Mouse (Mus musculus) embryonic facial prominence, embryonic 14.5 days (tissue): ENCODE measurements at regions not wholly inside any gene's neighbourhood (a gene's known extent, or its start where the extent isn't known, plus 50 kb on each side); places are given as distances from the start of the nearest gene placed in this dataset.
A peak's percentile ranks its signal among the peaks of the same experiment; 100 is the strongest.

Experiments used
- ATAC-seq: fragments of 200-750 bp; cut with Nextera tagmentation; 2 replicates; pipeline ENCODE4 v1.8.0; 2017; ENCODE audit warnings: low read depth, moderate number of reproducible peaks, moderate TSS enrichment
- DNase-seq: peaks from one replicate; pipeline ENCODE4 v3.0.0-alpha.2; 2015; ENCODE audit warnings: low spot score
- H3K27ac ChIP-seq: fragments of 300-500 bp; sonication (generic); replicated peaks from 2 replicates; pipeline ENCODE4 v1.5.1; 2014; ENCODE audit warnings: low read depth, mild to moderate bottlenecking, low read length, moderate library complexity
- H3K27me3 ChIP-seq: fragments of 300-500 bp; sonication (generic); replicated peaks from 2 replicates; pipeline ENCODE4 v1.6.1; 2014; ENCODE audit warnings: low read length; ENCODE audit not compliant: control insufficient read depth, insufficient read depth
- H3K36me3 ChIP-seq: fragments of 300-500 bp; sonication (generic); 2 replicates; pipeline ENCODE4 v1.6.1; 2014; ENCODE audit warnings: low read length, mixed read lengths; ENCODE audit not compliant: control insufficient read depth, insufficient read depth
- H3K4me1 ChIP-seq: fragments of 300-500 bp; sonication (generic); 2 replicates; pipeline ENCODE4 v1.6.1; 2014; ENCODE audit warnings: antibody characterized with exemption, low read length; ENCODE audit not compliant: control insufficient read depth, insufficient read depth
- H3K4me2 ChIP-seq: fragments of 300-500 bp; sonication (generic); 2 replicates; pipeline ENCODE4 v1.6.1; 2014; ENCODE audit warnings: low read depth, mild to moderate bottlenecking, low read length, moderate library complexity, mixed read lengths
- H3K4me3 ChIP-seq: fragments of 300-500 bp; sonication (generic); 2 replicates; pipeline ENCODE4 v1.5.1; 2014; ENCODE audit warnings: low read depth, mild to moderate bottlenecking, low read length
- H3K9ac ChIP-seq: fragments of 300-500 bp; sonication (generic); 2 replicates; pipeline ENCODE4 v1.6.1; 2014; ENCODE audit warnings: low read depth, mild to moderate bottlenecking, low read length, moderate library complexity, mixed read lengths
- H3K9me3 ChIP-seq: fragments of 300-500 bp; sonication (generic); 2 replicates; pipeline ENCODE4 v1.6.1; 2016; ENCODE audit warnings: low read length; ENCODE audit not compliant: control insufficient read depth
- WGBS: fragments of 180-500 bp; shearing (Covaris S2); extraction: QIAGEN DNeasy Blood & Tissue Kit; methylation state at CpG from one replicate; pipeline ENCODE4 v1.1.7; 2014; 5-methylcytosine and 5-hydroxymethylcytosine counted together

DNA sequence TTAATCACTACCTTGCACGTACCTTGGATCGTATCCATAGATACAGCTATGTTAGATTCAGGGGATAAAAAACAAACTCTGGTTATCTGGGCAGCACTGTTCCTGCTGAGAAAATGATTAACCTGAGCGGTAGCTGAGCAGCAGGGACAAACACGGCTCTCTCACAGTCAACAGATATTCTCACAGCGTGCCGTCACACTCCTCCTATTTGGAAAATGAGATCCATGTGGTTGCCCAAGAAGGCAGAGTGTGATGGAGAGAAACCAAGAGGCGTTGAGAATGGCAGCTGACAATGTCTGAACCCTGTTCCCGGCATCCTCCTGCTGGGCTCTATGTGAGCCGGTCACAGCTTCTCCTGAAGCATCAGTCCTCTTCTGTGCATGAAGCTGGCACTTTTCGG lies 155.6 kb upstream of the Arg1 start:
- no peaks in the 10 kb centered on the region for H3K27me3 ChIP-seq
- no peak overlapping the region for H3K27ac ChIP-seq
- no peak overlapping the region for H3K4me2 ChIP-seq
- 0 out of 2 replicates have a peak, but pooled peaks cover 5% of the 10 kb centered on the region for H3K4me1 ChIP-seq
- no peak overlapping the region for H3K9ac ChIP-seq
- ATAC-seq (no peak), DNase-seq (no peak)
- no peaks in the 10 kb centered on the region for H3K36me3 ChIP-seq
- WGBS = 49% methylated on average over 10 of the region's 10 CpGs
- H3K4me3 ChIP-seq = no peak overlapping the region
- no peaks in the 10 kb centered on the region for H3K9me3 ChIP-seq

- no peaks in the 10 kb centered on the region for H3K36me3 ChIP-seq
- WGBS = 39% methylated on average over 2 of the region's 2 CpGs
- DNase-seq = no peak
Measured at GRCm38 (mm10) chr10:25072617-25073016, 145.3 kb upstream of the Arg1 start.

DNA sequence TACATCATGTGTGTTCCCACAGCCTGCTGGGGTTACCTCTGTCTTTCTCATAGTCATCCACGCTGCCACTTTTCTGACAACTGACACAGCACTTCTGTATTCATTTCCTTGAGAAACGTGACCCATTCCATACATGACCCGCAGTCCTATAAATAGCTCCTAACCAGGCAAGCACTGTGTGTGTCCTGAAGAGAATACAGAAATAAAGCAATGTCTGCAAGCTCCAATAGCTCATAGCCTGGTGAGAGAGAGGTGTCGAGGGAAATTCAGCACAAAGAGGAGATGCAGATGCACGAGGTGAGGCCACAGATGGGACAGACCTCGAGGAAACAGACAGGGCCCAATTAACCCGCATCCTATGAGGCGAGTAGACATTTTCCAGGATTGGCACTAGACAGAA lies 141.0 kb upstream of the Arg1 start:
- no peak for DNase-seq
- no peak for ATAC-seq
- H3K4me2 ChIP-seq = no peak overlapping the region
- H3K9ac ChIP-seq = no peak overlapping the region
- no peaks in the 10 kb centered on the region for H3K36me3 ChIP-seq
- no peaks in the 10 kb centered on the region for H3K27me3 ChIP-seq
- 42% methylated on average over 8 of the region's 8 CpGs for WGBS
- no peak overlapping the region for H3K27ac ChIP-seq
- H3K4me1 ChIP-seq = no peaks in the 10 kb centered on the region
- no peak overlapping the region for H3K4me3 ChIP-seq
- 0 out of 2 replicates have a peak, but pooled peaks cover 4% of the 10 kb centered on the region for H3K9me3 ChIP-seq

More at GRCm38 (mm10) chr10:25072617-25073016, 145.3 kb upstream of the Arg1 start:
- H3K9me3 ChIP-seq = 0 out of 2 replicates have a peak, but pooled peaks cover 4% of the 10 kb centered on the region
- no peak overlapping the region for H3K4me3 ChIP-seq
- H3K4me2 ChIP-seq = no peak overlapping the region
- H3K9ac ChIP-seq = no peak overlapping the region
- H3K27ac ChIP-seq = no peak overlapping the region
- H3K27me3 ChIP-seq = no peaks in the 10 kb centered on the region
- H3K4me1 ChIP-seq = 0 out of 2 replicates have a peak, but pooled peaks cover 4% of the 10 kb centered on the region
- no peak for ATAC-seq

DNA sequence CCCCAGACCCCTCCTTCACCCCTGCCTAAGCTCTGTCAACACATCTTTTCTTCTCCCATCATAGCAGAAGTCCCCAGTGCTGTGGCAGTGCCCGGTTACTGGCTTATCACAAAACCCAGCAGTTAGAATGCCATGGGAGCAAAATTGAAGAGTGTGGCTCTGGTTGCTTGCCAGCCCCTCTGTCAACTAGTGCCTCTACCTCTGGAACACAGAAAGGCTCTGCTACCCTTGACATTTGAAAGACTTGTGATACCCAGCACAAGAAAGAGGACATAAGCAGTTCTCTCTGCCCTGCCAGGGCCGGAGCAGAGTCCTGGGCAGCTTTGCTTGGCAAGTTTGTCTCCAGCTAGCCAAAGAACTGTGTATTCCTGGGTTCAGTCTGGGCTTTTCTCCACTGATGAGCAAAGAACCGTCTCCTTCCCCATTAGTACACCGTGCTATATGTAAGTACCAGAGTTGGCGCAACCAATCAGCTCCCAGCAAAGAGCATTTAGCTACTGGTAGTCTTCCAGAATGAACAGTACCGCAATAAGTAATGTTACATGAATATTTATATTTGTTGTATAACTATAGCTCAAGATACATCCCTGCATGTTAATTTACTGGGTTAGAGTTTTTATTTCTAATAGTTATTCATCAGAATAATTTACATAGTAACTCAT lies 137.5 kb upstream of the Arg1 start:
- no peak overlapping the region for H3K4me2 ChIP-seq
- no peak for ATAC-seq
- no peaks in the 10 kb centered on the region for H3K9me3 ChIP-seq
- 88% methylated on average over 6 of the region's 6 CpGs for WGBS
- no peak overlapping the region for H3K27ac ChIP-seq
- no peak overlapping the region for H3K4me3 ChIP-seq
- H3K9ac ChIP-seq = no peak overlapping the region
- DNase-seq = no peak
- H3K36me3 ChIP-seq = no peaks in the 10 kb centered on the region
- no peaks in the 10 kb centered on the region for H3K27me3 ChIP-seq
- no peaks in the 10 kb centered on the region for H3K4me1 ChIP-seq

DNA sequence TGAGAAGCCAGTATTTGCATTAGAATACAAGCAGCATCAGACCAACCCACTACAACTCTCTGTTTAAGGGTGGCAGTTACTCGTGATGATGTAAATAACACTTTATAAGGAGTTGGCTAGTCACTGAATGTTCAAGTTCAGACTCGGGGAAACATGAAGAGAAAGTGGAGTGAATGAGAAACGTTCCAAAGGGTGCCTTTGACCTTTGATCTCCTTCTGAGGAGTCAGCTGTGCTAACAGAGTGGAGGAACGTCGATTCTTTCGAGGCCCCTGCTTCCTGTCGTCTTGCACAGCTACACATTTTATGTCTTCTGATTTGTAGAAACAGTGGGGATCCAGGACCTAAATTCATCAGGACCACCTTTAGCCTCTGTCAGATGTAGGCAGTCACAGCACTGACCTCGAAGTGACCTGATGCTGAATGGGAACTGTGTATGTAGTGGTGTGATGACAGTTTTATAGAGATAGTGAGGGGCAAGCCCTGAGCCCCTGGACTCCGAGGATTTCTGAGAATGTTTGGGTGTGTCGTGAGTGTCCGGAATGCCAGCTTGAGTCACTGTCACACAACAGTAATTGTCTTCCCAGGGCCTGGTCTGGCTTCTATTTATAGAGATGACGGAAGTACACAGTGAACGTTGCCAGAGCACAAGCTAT lies 134.2 kb upstream of the Arg1 start:
- no peak overlapping the region for H3K4me2 ChIP-seq
- no peak overlapping the region for H3K9ac ChIP-seq
- no peaks in the 10 kb centered on the region for H3K27me3 ChIP-seq
- WGBS = 42% methylated on average over 13 of the region's 13 CpGs
- no peak for ATAC-seq
- no peak overlapping the region for H3K27ac ChIP-seq
- H3K36me3 ChIP-seq = no peaks in the 10 kb centered on the region
- DNase-seq = peak; percentile 45
- H3K4me3 ChIP-seq = no peak overlapping the region
- H3K9me3 ChIP-seq = no peaks in the 10 kb centered on the region
- no peaks in the 10 kb centered on the region for H3K4me1 ChIP-seq

- Histone ChIP-seq H3K9ac (no peak overlapping the region), H3K36me3 (no peaks in the 10 kb centered on the region), H3K4me1 (no peaks in the 10 kb centered on the region), H3K27ac (no peak overlapping the region), H3K27me3 (no peaks in the 10 kb centered on the region), H3K9me3 (no peaks in the 10 kb centered on the region), H3K4me2 (no peak overlapping the region), H3K4me3 (no peak overlapping the region)
- WGBS = 86% methylated on average over 11 of the region's 11 CpGs
- no peak for ATAC-seq
- DNase-seq = no peak
Measured at GRCm38 (mm10) chr10:25058694-25059093, 131.4 kb upstream of the Arg1 start.

DNA sequence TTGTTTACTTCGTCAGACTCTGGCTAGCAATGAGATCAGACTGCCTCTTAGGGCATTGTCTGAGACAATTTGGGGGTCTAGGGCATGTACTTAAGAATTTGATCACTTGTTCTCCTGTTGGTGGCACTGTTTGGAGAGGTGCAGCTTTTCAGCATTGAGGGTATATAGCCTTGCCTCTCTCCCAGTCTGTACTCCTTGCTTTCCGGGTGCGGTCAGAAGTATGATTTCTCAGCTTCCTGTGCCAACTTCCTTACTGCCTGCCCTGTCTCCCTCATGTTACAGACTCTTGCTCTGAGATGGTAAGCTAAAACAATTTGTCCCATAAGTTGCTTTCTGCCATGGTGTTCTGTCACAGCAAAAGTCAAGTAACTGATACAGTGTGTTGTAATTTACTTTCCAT lies 124.7 kb upstream of the Arg1 start:
- Histone ChIP-seq H3K9me3 (0 out of 2 replicates have a peak, but pooled peaks cover 7% of the 10 kb centered on the region), H3K4me1 (no peaks in the 10 kb centered on the region), H3K27me3 (no peaks in the 10 kb centered on the region), H3K27ac (no peak overlapping the region), H3K4me2 (no peak overlapping the region), H3K9ac (no peak overlapping the region), H3K4me3 (no peak overlapping the region), H3K36me3 (no peaks in the 10 kb centered on the region)
- 69% methylated on average over 3 of the region's 3 CpGs for WGBS
- ATAC-seq (no peak), DNase-seq (no peak)

DNA sequence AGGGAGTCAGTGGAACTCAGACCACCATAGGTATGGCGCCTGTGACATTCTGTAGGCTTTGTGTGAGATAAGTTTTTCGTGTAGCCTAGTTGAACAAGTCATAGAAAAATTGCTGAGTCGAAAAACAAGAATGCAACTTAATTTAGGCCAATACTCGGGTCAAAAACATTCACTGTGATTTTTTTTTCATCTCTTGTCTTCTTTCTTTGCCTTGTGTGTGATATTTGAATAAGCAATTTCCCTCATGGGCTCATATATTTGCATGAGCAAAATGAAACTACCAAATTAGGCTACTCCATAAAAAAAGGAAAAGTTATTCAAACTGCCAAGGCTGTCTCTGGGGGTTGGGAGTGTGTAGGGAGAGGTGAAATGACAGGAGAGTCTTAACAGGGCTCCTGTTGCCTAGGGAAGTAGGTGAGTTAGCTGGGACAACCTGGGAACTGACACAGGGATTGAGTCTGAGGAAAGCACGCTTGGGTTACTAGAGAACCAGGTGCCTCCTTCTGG lies 124.1 kb upstream of the Arg1 start:
- Histone ChIP-seq H3K4me3 (no peak overlapping the region), H3K36me3 (no peaks in the 10 kb centered on the region)

More for the DNA sequence above, 124.1 kb upstream of the Arg1 start:
- Histone ChIP-seq H3K9ac (no peak overlapping the region), H3K4me2 (no peak overlapping the region), H3K27me3 (no peaks in the 10 kb centered on the region), H3K9me3 (0 out of 2 replicates have a peak, but pooled peaks cover 7% of the 10 kb centered on the region), H3K27ac (no peak overlapping the region), H3K4me1 (no peaks in the 10 kb centered on the region)
- WGBS = 81% methylated on average over 5 of the region's 5 CpGs
- ATAC-seq (no peak), DNase-seq (no peak)
